ENCODE assay signal across 25 mouse cellular contexts in genomic region chr6:98023876-98024275, GRCm38 (mm10).
"Had no signal": no experiment of that assay in that cellular context is flagged by ENCODE, and none has a peak within 500 bp of the region (broad histone marks: within the 10 kb centered on the region; RNA-seq: fewer than 3 reads in every experiment).

No protein-coding gene starts in this region.

- DNase-seq: gastrocnemius, adult 2 months; gastrocnemius, postnatal 10 days; gastrocnemius, postnatal 25 days; heart, adult 18-20 months; heart, postnatal 14 days; heart, postnatal 36 days; kidney, adult 18-20 months; kidney, adult 8-10 months; kidney, postnatal 10 days; kidney, postnatal 36 days; layer of hippocampus, adult 9-11 months; layer of hippocampus, postnatal 36 days; left cerebral cortex, postnatal 4 days had no signal

- H3K4me2 ChIP-seq: heart, embryonic 11.5 days; heart, embryonic 13.5 days; heart, embryonic 15.5 days; hindbrain, embryonic 13.5 days; hindbrain, embryonic 15.5 days; intestine, embryonic 15.5 days; limb, embryonic 13.5 days; limb, embryonic 15.5 days; liver, embryonic 12.5 days had no signal

- H3K27ac ChIP-seq: gastrocnemius, adult 2 months; heart, embryonic 13.5 days; heart, embryonic 15.5 days; hindbrain, embryonic 13.5 days; hindbrain, embryonic 15.5 days; hindbrain, postnatal 0 days; intestine, embryonic 15.5 days; limb, embryonic 13.5 days; limb, embryonic 15.5 days; liver, embryonic 12.5 days; liver, embryonic 14.5 days had no signal

- H3K9ac ChIP-seq: heart, embryonic 13.5 days; heart, embryonic 15.5 days; hindbrain, embryonic 13.5 days; hindbrain, embryonic 15.5 days; intestine, embryonic 15.5 days; limb, embryonic 13.5 days; limb, embryonic 15.5 days; liver, embryonic 12.5 days; liver, embryonic 14.5 days had no signal

- H3K4me3 ChIP-seq: gastrocnemius, adult 2 months; heart, embryonic 13.5 days; heart, embryonic 15.5 days; hindbrain, embryonic 13.5 days; hindbrain, embryonic 15.5 days; intestine, embryonic 15.5 days; limb, embryonic 13.5 days; limb, embryonic 15.5 days; liver, embryonic 12.5 days had no signal

- ATAC-seq: hindbrain, postnatal 0 days; intestine, embryonic 15.5 days; intestine, postnatal 0 days; liver, embryonic 12.5 days had no signal

- H3K4me1 ChIP-seq: heart, embryonic 15.5 days; hindbrain, embryonic 13.5 days; hindbrain, embryonic 15.5 days; intestine, embryonic 15.5 days; limb, embryonic 13.5 days; limb, embryonic 15.5 days; liver, embryonic 12.5 days had no signal

- H3K27me3 ChIP-seq: heart, embryonic 13.5 days; heart, embryonic 15.5 days; intestine, embryonic 15.5 days; limb, embryonic 13.5 days; limb, embryonic 15.5 days; liver, embryonic 12.5 days had no signal

- H3K9me3 ChIP-seq: heart, embryonic 13.5 days; heart, embryonic 15.5 days; hindbrain, embryonic 13.5 days; hindbrain, embryonic 15.5 days; intestine, embryonic 15.5 days; limb, embryonic 13.5 days; limb, embryonic 15.5 days; liver, embryonic 12.5 days had no signal

- H3K36me3 ChIP-seq: hindbrain, embryonic 13.5 days; hindbrain, embryonic 15.5 days; intestine, embryonic 15.5 days; limb, embryonic 13.5 days; limb, embryonic 15.5 days; liver, embryonic 12.5 days had no signal
